Comparison of ENCODE assay signal across 8 mouse cellular contexts in genomic region chr17:8147439-8148316, GRCm38 (mm10). TPM values are rescaled to one million over a fixed set of nuclear protein-coding genes. Genes with fewer than 3 reads are reported as not detected.
DNase-seq lines count a peak whose midpoint lies in the region; ATAC-seq and TF ChIP-seq lines count a peak whose summit lies in the region.
"Not testable (repeated sequence)": the region's sequence is repeated elsewhere in the genome, so short reads cannot be mapped to it uniquely, and the experiment has no call there.

Gene Gm49673 (minus strand): TSS chr17:8147788.
Gene Rnaset2a (minus strand): TSS chr17:8148097.

- 1% methylated on average over 22 of the region's 67 CpGs for WGBS in hindbrain, embryonic 11.5 days
- 2% methylated on average over 56 of the region's 67 CpGs for WGBS in olfactory bulb, adult 2 months

- H3K36me3 ChIP-seq in hindbrain, embryonic 11.5 days (ENCODE audit: control insufficient read depth, insufficient read depth, low read length), result not testable (repeated sequence)

- not testable (repeated sequence) for H3K27me3 ChIP-seq in hindbrain, embryonic 11.5 days (ENCODE audit: control insufficient read depth, insufficient read depth, low read length)

- not testable (repeated sequence) for H3K9me3 ChIP-seq in hindbrain, embryonic 11.5 days (ENCODE audit: control insufficient read depth, low read length)

- H3K4me1 ChIP-seq in hindbrain, embryonic 11.5 days (replicated peaks; ENCODE audit: control insufficient read depth, insufficient read depth, low read length); olfactory bulb, adult 2 months (ENCODE audit: control insufficient read depth, insufficient read depth, low read length): not testable (repeated sequence)

- H3K9ac ChIP-seq in hindbrain, embryonic 11.5 days (ENCODE audit: low read depth, low read length), result peak within 1 kb of the TSS; percentile 59

- peak within 1 kb of the TSS; percentile 39 for H3K4me2 ChIP-seq in hindbrain, embryonic 11.5 days (replicated peaks; ENCODE audit: low read depth, low read length)

- peak; percentile 98 for ATAC-seq in hindbrain, embryonic 11.5 days (ENCODE audit: low FRiP score)

- H3K4me3 ChIP-seq in hindbrain, embryonic 11.5 days (ENCODE audit: low read depth, low read length), result peak within 1 kb of the TSS; percentile 39
- H3K4me3 ChIP-seq in olfactory bulb, adult 2 months (ENCODE audit: insufficient read depth, low read depth, low read length), result peak within 1 kb of the TSS; percentile 65

- TF ChIP-seq CTCF in olfactory bulb, adult 2 months (IDR thresholded peaks at IDR 0.05; ENCODE audit: insufficient read depth, low read depth, low read length), result not testable (repeated sequence)

- H3K27ac ChIP-seq in hindbrain, embryonic 11.5 days (ENCODE audit: low read depth, low read length); olfactory bulb, adult 2 months (ENCODE audit: insufficient read depth, low read depth, low read length): not testable (repeated sequence)

- DNase-seq in Muller cell, postnatal 12 days (ENCODE audit: inconsistent ontology term), result peak; percentile 43
- DNase-seq in cerebellum, postnatal 10 days, result peak; percentile 24 to 34
- peak; percentile 41 for DNase-seq in forelimb bud, embryonic 11.5 days (ENCODE audit: low read depth, low spot score)
- DNase-seq in hindbrain, embryonic 11.5 days (ENCODE audit: low spot score), result peak; percentile 37
- peak; percentile 27 for DNase-seq in layer of hippocampus, adult 9-11 months
- peak; percentile 62 to 81 for DNase-seq in lung, postnatal 4 days
- DNase-seq in thymus, postnatal 4 days, result peak; percentile 55

- not testable (repeated sequence) for TF ChIP-seq POLR2A in olfactory bulb, adult 2 months (IDR thresholded peaks at IDR 0.05; ENCODE audit: insufficient read depth, low read depth, low read length)

RNA-seq across cellular contexts. Expression of gene Gm49673, which starts in this region (rescaled TPM):
- 0.96 TPM in 1 of 2 replicates, not detected in the other for polyA plus RNA-seq in hindbrain, embryonic 11.5 days (2014; fragmentation: Nextera tagmentation; extraction: Ambion mirVana)
- polyA plus RNA-seq in olfactory bulb, adult 2 months (2012; ENCODE audit: insufficient read depth, insufficient read length, low replicate concordance, missing spikeins), result not detected in 2 replicates

RNA-seq across cellular contexts. Expression of gene Rnaset2a, which starts in this region (rescaled TPM):
- 14.9 and 15.9 TPM in 2 replicates for polyA plus RNA-seq in hindbrain, embryonic 11.5 days (2014; fragmentation: Nextera tagmentation; extraction: Ambion mirVana)
- polyA plus RNA-seq in olfactory bulb, adult 2 months (2012; ENCODE audit: insufficient read depth, insufficient read length, low replicate concordance, missing spikeins), result not detected in 2 replicates
